Mouse (Mus musculus) adrenal gland, postnatal 14 days (tissue): ENCODE results near the gene Acot7. TPM values are rescaled to one million over a fixed set of nuclear protein-coding genes. Genes with fewer than 3 reads are reported as not detected.

ENCODE experiments used
- DNase-seq: peaks from one replicate; pipeline ENCODE4 v3.0.0; 2021; ENCODE audit warnings: mixed read lengths
- total RNA-seq: library from RNA; stranded (reverse); gene quantifications from 2 replicates; pipeline ENCODE4 v1.2.3, GENCODE M21; 2021

The Acot7 gene
- total RNA-seq, 1 experiment from 2014 or later, result 32.2 TPM

DNA sequence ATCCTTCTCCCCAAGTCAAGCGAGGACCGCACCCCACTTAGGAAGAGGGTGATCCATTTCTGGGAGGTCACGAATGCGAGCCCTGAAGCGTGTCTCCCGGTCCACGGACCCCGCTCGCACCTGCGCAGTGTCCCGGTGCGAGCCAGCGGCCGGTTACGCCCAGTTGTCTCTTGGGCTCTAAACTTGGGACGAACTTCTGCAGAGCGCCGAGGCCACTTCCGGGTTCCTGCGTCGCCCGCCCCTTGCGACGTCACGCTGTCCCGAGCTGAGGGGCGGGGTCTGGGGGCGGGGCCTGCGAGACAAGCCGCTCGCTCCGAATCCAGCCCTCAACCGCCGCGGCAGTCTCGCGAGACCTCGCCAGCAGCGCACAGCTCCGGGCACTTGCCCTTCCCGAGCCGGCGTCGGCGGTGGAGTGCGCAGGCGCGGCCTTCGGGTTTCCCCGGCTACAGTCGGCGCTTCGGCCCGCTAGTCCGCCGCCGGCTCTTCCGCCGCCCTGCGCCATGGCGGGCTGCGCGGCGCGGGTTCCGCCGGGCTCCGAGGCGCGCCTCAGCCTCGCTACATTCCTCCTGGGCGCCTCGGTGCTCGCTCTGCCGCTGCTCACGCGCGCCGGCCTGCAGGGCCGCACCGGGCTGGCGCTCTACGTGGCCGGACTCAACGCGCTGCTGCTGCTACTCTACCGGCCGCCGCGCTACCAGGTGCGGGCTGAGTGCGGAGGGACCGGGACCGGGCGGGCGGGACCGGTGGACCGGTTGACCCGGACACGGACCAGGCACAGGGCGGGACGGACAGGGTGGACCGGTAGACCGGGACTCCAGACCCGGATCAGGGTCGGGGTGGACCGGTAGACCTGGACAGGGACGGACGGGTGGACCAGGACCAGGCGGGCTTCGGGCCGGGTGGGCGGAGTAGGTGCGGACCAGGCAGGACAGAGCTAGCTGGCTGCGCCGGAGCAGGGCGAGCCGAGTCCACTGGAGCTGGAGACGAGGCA is 119.2 kb downstream of the Acot7 start, which contains the start of gene Icmt:
Gene Icmt (plus strand): TSS at position 354 of the 988 bp plus-strand sequence.
- DNase-seq, result peak; percentile 100

DNA sequence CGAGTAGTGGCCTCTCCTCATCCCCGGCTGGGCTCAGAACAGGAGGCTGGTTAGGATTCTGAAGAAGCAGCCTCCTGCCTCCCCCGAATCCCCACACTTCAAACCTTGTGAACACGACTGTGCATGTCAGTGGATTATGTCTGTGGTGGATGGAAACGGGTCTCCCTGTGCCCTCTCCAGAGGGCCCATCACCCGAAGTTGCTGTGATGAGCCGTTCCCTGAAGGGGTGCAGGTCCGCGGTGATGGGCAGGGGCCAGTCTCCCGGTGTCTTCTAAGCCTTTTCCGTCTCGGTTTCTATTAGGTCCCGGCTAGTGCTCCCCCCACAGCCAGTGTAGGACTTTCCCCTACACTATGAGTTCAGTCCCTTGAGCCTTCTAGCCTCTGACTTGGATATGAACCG is 120.9 kb downstream of the Acot7 start:
- no peak for DNase-seq

DNA sequence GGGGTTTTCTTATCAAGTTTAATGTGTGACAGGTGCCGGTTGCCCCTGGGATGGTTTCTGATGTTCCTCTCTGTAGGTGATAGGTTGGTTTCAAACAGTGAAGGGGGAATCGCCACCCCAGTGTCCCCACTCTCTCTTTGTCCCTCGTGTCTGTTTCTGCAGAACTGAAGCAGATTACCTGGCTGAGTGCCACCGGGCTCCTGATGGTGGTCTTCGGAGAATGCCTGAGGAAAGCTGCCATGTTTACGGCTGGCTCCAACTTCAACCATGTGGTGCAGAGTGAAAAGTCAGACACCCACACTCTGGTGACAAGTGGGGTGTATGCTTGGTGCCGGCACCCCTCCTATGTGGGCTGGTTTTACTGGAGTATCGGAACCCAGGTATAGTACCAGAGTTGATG is 122.4 kb downstream of the Acot7 start:
- DNase-seq, result no peak

DNA sequence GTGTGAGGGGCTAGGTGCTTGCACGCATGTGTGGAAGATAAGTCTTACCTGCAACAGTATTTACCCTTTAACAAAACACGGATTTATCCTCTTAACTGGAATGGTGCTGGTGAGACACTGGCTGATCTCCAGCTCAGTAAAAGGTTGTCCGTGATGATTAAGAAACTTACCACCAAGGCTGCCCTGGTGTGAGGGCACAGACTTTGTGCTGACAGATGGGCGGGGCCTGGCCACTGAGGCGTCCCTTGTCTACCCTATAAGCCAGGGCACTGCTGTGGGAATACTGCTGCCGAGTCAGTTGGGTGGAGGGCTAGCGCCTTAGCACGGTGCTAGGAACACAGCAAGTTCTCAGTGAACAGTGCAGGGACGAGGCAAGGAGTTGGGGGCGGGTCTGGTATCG is 124.1 kb downstream of the Acot7 start:
- DNase-seq, result peak; percentile 43

DNA sequence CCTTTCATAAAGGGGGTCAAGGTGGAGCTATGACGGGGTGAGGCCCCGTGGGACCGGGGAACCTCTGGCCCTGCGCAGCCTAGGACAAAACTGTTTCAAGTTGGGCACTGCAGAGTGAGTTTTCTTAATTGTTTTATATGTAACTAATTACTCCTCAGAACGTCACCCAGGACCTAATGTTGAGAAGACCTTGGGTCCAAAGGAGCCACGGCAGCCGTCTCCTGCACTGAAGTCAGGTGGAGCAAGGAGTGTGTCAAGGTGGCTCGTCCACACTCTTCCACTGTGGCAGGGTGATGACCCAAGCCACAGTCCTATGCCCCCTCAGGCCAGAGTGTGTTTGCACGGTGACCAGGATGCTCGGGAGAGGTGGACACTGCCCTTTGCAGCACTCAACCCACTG is 125.2 kb downstream of the Acot7 start:
- no peak for DNase-seq

DNA sequence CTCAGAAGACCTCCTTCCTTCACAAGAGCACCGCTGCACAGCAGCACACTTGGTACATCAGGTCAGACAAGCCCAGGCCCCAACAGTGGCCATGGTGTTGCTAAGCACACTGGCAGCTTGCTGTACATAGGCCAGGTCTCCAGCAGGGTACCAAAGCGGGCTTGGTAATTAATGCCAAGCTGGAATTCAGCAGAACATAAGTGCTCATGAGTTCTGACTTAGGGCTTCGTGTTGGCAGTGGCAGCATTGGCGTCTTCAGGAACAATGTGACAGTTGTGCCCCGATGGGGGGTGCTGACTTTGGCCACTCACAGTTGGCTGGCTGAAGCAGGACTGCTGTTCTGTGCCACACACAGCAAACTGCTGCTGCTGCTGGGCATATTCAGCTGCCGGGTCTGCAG is 126.8 kb downstream of the Acot7 start:
- DNase-seq, result no peak

DNA sequence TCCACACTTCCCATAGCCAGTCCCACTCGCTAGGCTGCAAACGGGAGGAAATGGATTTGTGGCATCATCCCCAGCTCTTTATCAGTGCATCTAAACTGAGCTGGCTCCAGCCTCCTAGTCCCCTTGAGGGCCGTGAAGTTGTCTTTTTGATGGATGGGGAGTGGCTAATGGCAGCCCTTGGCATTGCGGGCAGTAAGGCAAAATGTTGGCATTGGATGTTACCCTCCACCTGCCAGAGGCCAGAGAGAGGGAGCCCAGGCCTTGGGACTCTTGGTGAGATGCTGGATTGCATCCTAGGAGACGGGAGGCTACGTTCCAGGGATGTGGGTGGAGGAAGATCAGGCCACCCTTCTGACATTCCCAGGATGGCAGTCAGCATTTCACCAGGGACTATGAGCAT is 128.1 kb downstream of the Acot7 start:
- DNase-seq, result no peak

DNA sequence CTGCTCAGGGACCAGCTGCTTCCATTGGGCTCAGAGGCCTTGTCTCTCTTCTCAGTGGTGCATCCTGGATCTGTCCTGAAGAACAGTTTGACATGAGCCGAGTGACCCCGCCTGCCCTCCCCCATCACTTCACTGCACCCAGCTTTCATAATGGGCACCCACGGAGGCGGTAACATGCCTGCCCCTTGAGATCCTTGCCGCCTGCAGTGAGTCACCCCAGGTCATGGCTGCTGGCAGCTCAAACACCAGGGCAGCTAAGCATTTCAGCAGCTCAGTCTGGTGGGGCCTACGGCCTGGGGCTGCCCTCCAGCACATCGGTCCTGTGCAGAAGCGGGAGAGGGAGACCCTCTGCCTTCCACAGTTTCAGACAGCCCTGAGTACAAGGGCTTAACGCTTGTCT is 129.6 kb downstream of the Acot7 start:
- peak; percentile 53 for DNase-seq

DNA sequence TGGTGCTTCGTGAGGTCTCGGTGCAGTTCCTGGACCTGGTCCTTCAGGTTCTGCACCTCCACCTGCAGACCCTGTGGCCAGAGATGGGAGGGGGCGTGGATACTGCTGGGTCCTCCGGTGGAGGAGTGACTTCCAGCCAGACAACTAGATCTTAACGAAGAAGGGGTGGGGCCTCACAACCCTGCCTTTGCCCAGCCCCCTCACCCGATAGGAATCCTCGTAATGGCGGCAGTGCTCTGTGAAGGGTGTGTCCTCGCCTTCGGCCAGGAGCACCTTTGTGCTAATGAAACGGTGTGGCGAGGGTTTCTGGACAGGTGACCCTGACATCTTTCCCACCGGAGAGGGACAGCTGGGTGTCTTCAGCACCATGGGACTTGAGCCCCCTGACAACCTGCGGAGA is 134.3 kb downstream of the Acot7 start:
- no peak for DNase-seq

DNA sequence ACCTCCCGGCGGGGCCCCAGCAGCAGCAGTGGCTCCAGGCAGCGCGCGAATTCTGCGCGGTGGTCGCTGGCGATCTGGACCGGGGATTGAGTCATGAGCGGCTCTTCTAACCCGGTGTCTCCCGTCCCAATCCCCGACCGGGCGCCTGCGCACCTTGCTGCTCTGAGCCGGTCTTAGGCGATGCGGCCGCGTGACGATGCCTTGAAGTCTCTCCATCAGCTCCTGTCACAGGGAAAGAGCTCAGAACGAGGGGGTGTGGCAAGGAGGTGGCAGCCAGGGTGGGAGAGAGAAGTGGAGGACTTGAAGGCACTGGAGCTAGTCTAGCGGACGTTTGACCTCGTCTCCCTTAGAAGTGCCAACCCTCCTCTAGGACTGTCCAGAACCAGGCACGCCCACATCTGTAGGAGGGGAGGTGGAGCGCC is 135.3 kb downstream of the Acot7 start:
- DNase-seq, result peak; percentile 47

DNA sequence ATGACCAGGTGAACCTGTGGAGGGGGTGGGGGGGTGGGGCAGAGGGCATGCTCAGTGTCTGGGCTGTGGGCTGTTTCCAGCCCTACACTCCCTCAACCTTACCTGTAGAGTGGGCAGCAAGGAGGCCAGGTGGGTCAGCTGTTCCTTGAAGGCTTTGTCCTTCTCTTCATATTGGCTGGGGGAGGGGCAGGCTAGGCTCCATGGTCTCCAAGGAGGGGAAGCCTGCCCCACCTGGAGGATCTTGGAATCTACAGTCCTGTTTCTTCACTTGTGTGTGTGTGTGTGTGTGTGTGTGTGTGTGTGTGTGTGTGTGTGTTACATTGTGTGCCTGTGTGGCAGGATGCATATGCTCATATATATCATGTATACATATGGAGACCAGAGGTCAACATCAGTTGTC is 136.0 kb downstream of the Acot7 start:
- peak; percentile 65 for DNase-seq

DNA sequence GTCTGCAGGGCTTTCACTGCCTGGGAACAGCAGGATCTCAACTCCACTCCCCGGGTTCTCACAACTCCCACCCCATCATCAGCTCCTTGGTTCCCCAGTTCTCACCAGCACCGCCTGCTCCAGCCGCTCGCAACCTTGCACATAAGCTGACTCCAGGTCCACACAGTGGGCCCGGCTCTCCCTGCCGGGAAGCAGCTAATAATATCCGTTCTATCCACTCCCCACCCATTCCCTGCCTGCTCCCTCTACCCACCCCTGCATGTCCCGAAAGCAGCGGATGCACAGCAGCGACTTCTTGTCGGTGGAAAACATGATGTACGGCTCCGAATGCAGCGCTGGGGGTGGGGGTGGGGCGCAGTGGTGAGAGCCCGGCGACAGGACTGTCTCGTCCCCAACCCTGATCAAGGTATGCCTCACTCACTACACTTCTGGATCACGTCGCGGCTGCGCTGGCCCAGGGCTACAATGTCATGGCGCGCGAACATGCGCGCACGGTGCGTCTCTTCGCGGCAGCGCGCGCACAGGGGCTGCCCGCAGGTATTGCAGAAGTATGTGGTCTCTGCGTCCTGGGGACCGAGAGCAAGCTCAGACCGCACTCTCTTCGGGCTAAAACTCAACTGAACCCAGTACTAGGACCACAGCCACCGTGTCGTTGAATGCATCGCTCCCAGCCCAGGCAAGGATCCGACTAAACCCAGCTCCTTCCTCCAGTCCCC is 137.7 kb downstream of the Acot7 start:
- DNase-seq, result no peak

DNA sequence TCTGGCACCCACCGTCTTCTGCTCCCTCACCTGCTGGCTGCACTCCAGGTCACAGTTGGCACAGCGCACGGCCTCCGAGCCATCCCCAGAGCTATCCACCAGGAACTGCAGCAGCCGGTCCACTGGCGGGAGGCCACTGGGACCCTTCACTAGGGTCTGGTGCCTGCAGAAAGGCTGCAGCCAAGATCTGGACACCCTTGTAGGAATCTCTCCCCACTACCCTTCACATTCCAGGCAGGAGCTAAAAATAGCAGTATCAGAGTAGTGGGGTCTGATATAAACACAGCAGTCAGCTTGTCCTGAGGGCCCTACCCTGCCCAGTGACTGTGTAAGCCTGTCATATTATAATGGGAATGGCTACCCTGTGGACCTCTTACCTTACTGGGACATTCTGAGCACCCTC is 139.7 kb downstream of the Acot7 start:
- no peak for DNase-seq

DNA sequence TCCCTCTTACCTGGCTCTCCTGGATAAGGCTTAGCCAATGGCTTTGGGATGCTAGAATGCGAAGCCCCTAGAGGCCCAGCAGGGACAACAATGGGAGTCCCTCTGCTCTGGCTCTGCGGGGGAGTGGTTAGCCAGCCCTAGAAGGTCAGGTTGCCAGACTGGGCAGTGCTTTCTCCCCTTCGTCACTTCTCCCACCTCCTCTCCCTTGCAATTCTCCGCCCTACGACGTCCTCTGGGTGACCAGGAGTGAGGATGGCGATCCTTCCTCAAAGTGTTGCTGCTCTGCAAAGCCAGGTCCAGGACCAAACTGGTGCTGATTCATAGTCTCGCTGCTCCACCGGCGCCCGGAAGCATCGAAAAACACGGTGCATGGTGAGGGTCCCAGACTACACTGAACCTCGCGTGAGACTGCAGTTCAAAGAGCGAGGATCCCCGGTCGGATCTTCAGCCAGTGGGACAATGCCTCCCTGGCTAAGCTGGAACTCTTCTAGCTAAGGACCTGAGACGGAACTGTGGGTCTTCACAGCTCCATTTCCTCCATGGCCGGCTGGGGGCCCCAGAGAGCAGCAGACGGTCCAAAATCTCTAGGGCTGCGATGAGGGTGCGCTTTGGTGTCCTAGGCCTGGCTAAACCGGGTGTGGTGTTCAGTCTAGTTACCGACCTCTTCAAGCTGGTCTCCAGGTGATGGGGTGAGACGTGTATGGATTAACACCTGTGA is 140.7 kb downstream of the Acot7 start, which contains the start of gene Rnf207:
Gene Rnf207 (minus strand): TSS at position 477 of the 718 bp plus-strand sequence.
- DNase-seq, result peak; percentile 81

Other genes starting within 250 kb of the Acot7 start
- 117 and 122 TPM in 2 replicates for gene Dnajc11, start 244.4 kb upstream of the Acot7 start, total RNA-seq
- 15.2 and 15.5 TPM in 2 replicates for gene Thap3, start 189.1 kb upstream of the Acot7 start, total RNA-seq
- gene Phf13, start 181.9 kb upstream of the Acot7 start, total RNA-seq, result 15.6 and 16.0 TPM in 2 replicates
- gene Klhl21, start 169.3 kb upstream of the Acot7 start, total RNA-seq, result 18.7 TPM in 2 replicates
- gene Zbtb48, start 150.5 kb upstream of the Acot7 start, total RNA-seq, result 10.6 and 11.3 TPM in 2 replicates
- gene Tas1r1, start 139.6 kb upstream of the Acot7 start, total RNA-seq, result not detected in 2 replicates
- 24.0 and 26.9 TPM in 2 replicates for gene Nol9, start 138.8 kb upstream of the Acot7 start, total RNA-seq
- 16.9 and 21.5 TPM in 2 replicates for gene Plekhg5, start 105.6 kb upstream of the Acot7 start, total RNA-seq
- 2.9 and 4.8 TPM in 2 replicates for gene Tnfrsf25, start 62.2 kb upstream of the Acot7 start, total RNA-seq
- 0.71 and 0.96 TPM in 2 replicates for gene Espn, start 25.8 kb upstream of the Acot7 start, total RNA-seq
- not detected in 2 replicates for gene Hes2, start 19.3 kb upstream of the Acot7 start, total RNA-seq
- 7.2 and 7.5 TPM in 2 replicates for gene Gpr153, start 96.1 kb downstream of the Acot7 start, total RNA-seq
- not detected in 2 replicates for gene Hes3, start 113.5 kb downstream of the Acot7 start, total RNA-seq
- 36.9 and 39.6 TPM in 2 replicates for gene Icmt, start 119.1 kb downstream of the Acot7 start, total RNA-seq
- 0.26 TPM in 1 of 2 replicates, not detected in the other for gene Rnf207, start 140.9 kb downstream of the Acot7 start, total RNA-seq
- 493 and 564 TPM in 2 replicates for gene Rpl22, start 147.6 kb downstream of the Acot7 start, total RNA-seq
- 7.1 and 8.0 TPM in 2 replicates for gene Chd5, start 160.5 kb downstream of the Acot7 start, total RNA-seq